Mouse (Mus musculus) kidney, embryonic 16.5 days (tissue): ENCODE results near the gene Arv1. TPM values are rescaled to one million over a fixed set of nuclear protein-coding genes. Genes with fewer than 3 reads are reported as not detected.

Experiments used
- ATAC-seq: fragments of 200-750 bp; cut with Nextera tagmentation; 2 replicates; pipeline ENCODE4 v1.8.0; 2017; ENCODE audit warnings: moderate TSS enrichment; ENCODE audit not compliant: low FRiP score, low TSS enrichment
- H3K27ac ChIP-seq: fragments of 300-500 bp; sonication (generic); 2 replicates; pipeline ENCODE4 v1.5.1; 2014; ENCODE audit warnings: low read length
- H3K27me3 ChIP-seq: fragments of 300-500 bp; sonication (generic); 2 replicates; pipeline ENCODE4 v1.6.1; 2014; ENCODE audit warnings: low read length, control low read depth, mixed read lengths; ENCODE audit not compliant: insufficient read depth
- H3K36me3 ChIP-seq: fragments of 300-500 bp; sonication (generic); 2 replicates; pipeline ENCODE4 v1.6.1; 2014; ENCODE audit warnings: low read length, control low read depth, mixed read lengths; ENCODE audit not compliant: insufficient read depth
- H3K4me1 ChIP-seq: fragments of 300-500 bp; sonication (generic); 2 replicates; pipeline ENCODE4 v1.6.1; 2014; ENCODE audit warnings: low read length, control low read depth, mixed read lengths; ENCODE audit not compliant: insufficient read depth
- H3K4me2 ChIP-seq: fragments of 300-500 bp; sonication (generic); replicated peaks from 2 replicates; pipeline ENCODE4 v1.6.1; 2014; ENCODE audit warnings: low read depth, low read length
- H3K4me3 ChIP-seq: fragments of 300-500 bp; sonication (generic); 2 replicates; pipeline ENCODE4 v1.5.1; 2014; ENCODE audit warnings: mild to moderate bottlenecking, low read length
- H3K9ac ChIP-seq: fragments of 300-500 bp; sonication (generic); replicated peaks from 2 replicates; pipeline ENCODE4 v1.6.1; 2014; ENCODE audit warnings: low read length
- H3K9me3 ChIP-seq: fragments of 300-500 bp; sonication (generic); 2 replicates; pipeline ENCODE4 v1.6.1; 2016; ENCODE audit warnings: low read length, control low read depth
- WGBS: fragments of 180-500 bp; shearing (Covaris S2); extraction: QIAGEN DNeasy Blood & Tissue Kit; methylation state at CpG from one replicate; pipeline ENCODE4 v1.1.7; 2014; 5-methylcytosine and 5-hydroxymethylcytosine counted together
- polyA plus RNA-seq: library from polyadenylated mRNA; unstranded; fragments of >200 nt; fragmentation: Nextera tagmentation; extraction: Ambion mirVana; gene quantifications from 2 replicates; pipeline ENCODE4 v1.2.1, GENCODE M21; 2015

The Arv1 gene
- polyA plus RNA-seq, 1 experiment from 2014 or later = 23.8 TPM

DNA sequence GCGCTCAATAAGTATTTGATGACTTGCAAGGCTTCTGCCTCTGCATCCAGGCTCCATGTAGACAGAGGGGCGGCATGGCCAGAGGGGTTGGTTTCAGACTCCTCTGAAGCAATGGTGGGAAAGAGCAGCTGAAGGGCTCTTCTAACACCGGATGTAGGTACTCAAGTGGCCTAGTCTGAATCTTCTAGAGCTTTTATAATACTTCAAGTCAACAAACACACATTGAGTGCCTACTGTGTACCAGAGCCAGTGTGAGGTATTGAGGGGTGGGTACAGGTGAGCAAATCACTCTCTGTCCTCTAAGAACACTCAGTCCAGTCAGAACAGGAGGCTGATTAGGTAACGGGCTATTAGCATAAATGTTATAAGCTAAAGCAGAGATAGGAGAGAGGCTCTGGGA is 30.2 kb upstream of the Arv1 start:
- Histone ChIP-seq H3K9ac (no peak overlapping the region), H3K36me3 (peaks cover 16% of the 10 kb centered on the region), H3K27me3 (no peaks in the 10 kb centered on the region), H3K4me3 (no peak overlapping the region), H3K4me1 (no peaks in the 10 kb centered on the region), H3K27ac (no peak overlapping the region), H3K9me3 (no peaks in the 10 kb centered on the region), H3K4me2 (no peak overlapping the region)
- WGBS = 94% methylated on average over 4 of the region's 4 CpGs
- no peak for ATAC-seq

DNA sequence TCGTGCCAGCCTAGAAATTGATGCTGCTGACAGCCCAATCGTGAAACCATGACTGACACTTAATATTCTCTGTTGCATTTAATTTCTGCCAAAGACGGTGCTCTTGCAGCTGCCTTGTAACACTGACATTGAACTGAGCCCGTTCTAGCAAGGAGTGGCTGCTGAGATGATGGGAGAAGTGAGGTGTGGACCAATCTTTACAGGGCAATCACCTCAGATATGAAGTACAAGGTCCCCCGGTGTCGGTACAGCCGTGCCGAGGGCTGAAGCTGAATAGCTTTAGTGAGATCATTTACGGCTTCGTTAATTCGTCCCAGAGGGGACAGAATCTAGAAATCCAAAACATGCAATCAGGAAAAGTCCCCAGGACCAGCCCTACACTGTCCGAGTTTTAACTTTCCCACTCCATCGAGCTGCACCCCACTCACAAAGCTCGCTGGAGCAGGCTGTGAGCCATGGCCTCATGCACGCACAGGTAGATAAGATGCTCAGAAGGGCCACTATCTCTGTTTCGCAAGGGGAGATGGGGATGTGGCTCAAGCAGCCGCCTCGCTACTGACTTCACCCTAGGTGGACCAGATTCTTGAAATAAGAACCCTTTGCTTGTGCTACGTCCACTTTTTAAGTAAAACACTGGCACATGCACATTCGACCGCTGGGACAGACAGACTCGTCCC is 26.4 kb upstream of the Arv1 start:
- 94% methylated on average over 22 of the region's 22 CpGs for WGBS
- Histone ChIP-seq H3K9me3 (no peaks in the 10 kb centered on the region), H3K27ac (no peak overlapping the region), H3K27me3 (no peaks in the 10 kb centered on the region), H3K9ac (no peak overlapping the region), H3K4me3 (no peak overlapping the region), H3K4me1 (no peaks in the 10 kb centered on the region), H3K4me2 (no peak overlapping the region), H3K36me3 (peaks cover 24% of the 10 kb centered on the region)
- no peak for ATAC-seq

DNA sequence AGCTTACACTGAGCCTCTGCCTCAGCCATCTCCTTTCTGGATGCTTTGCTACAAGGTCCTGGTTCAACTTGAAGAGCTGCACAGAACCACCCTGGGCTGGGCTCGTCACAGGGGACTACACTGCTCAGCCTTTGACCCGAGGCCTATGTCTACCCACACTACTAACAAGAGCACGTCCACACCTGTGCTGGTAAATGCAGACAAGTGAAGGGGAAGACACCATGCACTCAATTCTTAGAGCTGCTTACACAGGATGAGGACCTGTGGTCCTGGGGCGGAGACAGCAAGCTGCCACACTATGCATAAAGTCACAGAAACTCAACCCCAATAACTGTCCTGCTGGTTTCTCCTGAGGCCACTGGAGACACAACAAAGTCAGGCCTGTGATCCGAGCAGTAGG is 21.7 kb upstream of the Arv1 start:
- Histone ChIP-seq H3K27me3 (no peaks in the 10 kb centered on the region), H3K36me3 (peaks cover 17% of the 10 kb centered on the region), H3K9me3 (no peaks in the 10 kb centered on the region), H3K4me2 (no peak overlapping the region), H3K4me1 (no peaks in the 10 kb centered on the region), H3K9ac (no peak overlapping the region), H3K27ac (no peak overlapping the region), H3K4me3 (no peak overlapping the region)
- WGBS = 86% methylated on average over 5 of the region's 5 CpGs
- ATAC-seq = no peak

DNA sequence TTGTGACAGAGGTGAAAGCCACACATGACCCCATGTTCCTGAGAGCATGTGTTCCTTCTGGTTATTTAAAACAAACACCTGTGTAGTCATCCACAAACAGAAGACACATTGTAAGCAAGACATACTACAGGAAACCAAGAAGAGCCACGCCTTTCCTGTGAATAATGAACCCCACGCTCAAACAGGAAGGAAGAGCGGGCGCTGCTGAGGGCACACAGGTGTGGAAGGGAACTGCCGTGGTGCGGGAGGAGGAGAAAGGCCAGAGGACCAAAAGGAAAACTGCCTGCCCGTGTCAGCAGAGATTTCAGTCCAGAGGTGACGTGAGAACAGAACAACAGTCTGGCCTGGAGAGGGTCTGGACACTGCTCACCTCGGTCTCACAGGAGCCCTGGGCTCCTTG is 20.9 kb upstream of the Arv1 start:
- no peak for ATAC-seq
- Histone ChIP-seq H3K27me3 (no peaks in the 10 kb centered on the region), H3K27ac (no peak overlapping the region), H3K4me2 (no peak overlapping the region), H3K4me3 (no peak overlapping the region), H3K9ac (no peak overlapping the region), H3K36me3 (peaks cover 17% of the 10 kb centered on the region), H3K4me1 (no peaks in the 10 kb centered on the region), H3K9me3 (no peaks in the 10 kb centered on the region)
- whole genome bisulfite sequencing = 74% methylated on average over 9 of the region's 9 CpGs

DNA sequence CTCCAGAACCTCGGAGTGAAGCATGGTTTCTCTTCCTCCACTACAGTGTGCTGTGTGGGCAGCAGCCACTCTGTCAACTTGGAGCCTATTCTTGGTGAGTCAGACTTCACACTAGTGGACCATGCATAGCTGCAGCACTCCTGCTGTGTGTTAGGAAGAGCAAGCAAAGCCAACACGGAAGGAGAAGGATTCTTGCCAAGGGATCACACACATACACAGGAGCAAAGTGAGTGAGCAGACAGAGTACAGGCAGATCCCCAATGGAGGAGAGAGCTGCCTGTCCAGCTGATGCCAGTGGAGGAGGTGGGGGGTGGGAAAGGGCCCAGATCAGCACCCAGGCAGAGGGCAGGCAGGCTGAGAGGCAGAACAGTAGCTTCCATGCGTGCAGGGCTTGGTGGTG is 19.8 kb upstream of the Arv1 start:
- H3K4me3 ChIP-seq = no peak overlapping the region
- peaks cover 17% of the 10 kb centered on the region for H3K36me3 ChIP-seq
- no peaks in the 10 kb centered on the region for H3K4me1 ChIP-seq
- H3K9ac ChIP-seq = no peak overlapping the region
- H3K4me2 ChIP-seq = no peak overlapping the region
- no peaks in the 10 kb centered on the region for H3K9me3 ChIP-seq
- H3K27ac ChIP-seq = no peak overlapping the region
- H3K27me3 ChIP-seq = no peaks in the 10 kb centered on the region
- WGBS = 80% methylated on average over 3 of the region's 3 CpGs
- no peak for ATAC-seq

DNA sequence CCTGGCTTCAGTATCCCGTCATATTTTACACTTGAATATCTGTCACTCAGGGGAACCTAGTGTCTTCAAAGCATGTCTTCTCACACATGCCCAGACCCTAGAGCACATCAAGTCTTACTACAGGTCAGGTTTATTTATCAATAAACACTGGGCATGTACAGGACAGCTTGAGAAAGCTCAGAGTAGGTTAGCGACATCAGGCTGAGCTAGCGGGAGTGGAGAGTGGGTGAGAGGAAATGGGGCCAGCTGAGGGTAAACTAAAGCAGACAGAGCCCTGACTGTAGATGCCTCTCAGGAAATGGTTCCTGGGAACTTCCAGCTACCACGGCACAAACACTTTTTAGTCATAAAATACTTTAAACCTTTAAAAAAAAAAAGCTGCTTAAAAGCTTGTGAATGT is 18.4 kb upstream of the Arv1 start:
- Histone ChIP-seq H3K4me2 (no peak overlapping the region), H3K9ac (no peak overlapping the region), H3K27ac (no peak overlapping the region), H3K9me3 (no peaks in the 10 kb centered on the region), H3K36me3 (peaks cover 7% of the 10 kb centered on the region), H3K27me3 (no peaks in the 10 kb centered on the region), H3K4me3 (no peak overlapping the region), H3K4me1 (no peaks in the 10 kb centered on the region)
- whole genome bisulfite sequencing = 67% methylated on average over 4 of the region's 4 CpGs
- no peak for ATAC-seq

- 82% methylated on average over 4 of the region's 4 CpGs for WGBS
- no peak overlapping the region for H3K27ac ChIP-seq
- no peak overlapping the region for H3K4me2 ChIP-seq
- no peak overlapping the region for H3K9ac ChIP-seq
- H3K4me1 ChIP-seq = no peaks in the 10 kb centered on the region
- ATAC-seq = no peak
- H3K4me3 ChIP-seq = no peak overlapping the region
- no peaks in the 10 kb centered on the region for H3K9me3 ChIP-seq
- H3K36me3 ChIP-seq = peaks cover 9% of the 10 kb centered on the region
- H3K27me3 ChIP-seq = no peaks in the 10 kb centered on the region
Measured at GRCm38 (mm10) chr8:124704376-124704775, 17.6 kb upstream of the Arv1 start.

- Histone ChIP-seq H3K9ac (no peak overlapping the region), H3K27me3 (no peaks in the 10 kb centered on the region), H3K4me1 (no peaks in the 10 kb centered on the region), H3K36me3 (peaks cover 12% of the 10 kb centered on the region; the same call in 1 of the 2 replicates), H3K4me2 (no peak overlapping the region), H3K4me3 (no peak overlapping the region), H3K27ac (no peak overlapping the region), H3K9me3 (no peaks in the 10 kb centered on the region)
- no peak for ATAC-seq
- WGBS = 94% methylated on average over 8 of the region's 8 CpGs
Measured at GRCm38 (mm10) chr8:124705823-124706222, 16.1 kb upstream of the Arv1 start.

DNA sequence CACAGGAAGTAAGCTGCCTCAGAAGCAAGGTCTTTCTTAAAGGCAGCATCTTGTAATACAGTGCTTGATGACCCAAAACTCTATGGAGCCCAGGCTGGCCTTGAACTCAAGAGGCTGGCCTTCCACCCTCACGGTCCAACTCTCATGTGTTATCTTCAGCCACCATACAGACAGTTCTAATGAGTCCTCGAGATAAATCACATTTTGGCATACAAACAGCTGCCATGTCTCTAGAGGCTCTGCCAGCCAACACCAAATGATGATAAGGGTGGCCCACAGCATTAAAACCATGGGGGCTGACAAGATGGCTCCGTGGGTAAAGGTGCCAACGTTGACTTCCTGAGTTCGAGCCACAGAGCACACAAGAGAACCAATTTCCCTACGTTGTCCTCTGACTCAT is 8.7 kb upstream of the Arv1 start:
- 90% methylated on average over 6 of the region's 6 CpGs for WGBS
- no peak for ATAC-seq
- Histone ChIP-seq H3K4me2 (no peak overlapping the region), H3K27ac (no peak overlapping the region), H3K4me1 (no peaks in the 10 kb centered on the region), H3K4me3 (no peak overlapping the region), H3K9me3 (no peaks in the 10 kb centered on the region), H3K9ac (no peak overlapping the region), H3K36me3 (peaks cover 32% of the 10 kb centered on the region), H3K27me3 (no peaks in the 10 kb centered on the region)

DNA sequence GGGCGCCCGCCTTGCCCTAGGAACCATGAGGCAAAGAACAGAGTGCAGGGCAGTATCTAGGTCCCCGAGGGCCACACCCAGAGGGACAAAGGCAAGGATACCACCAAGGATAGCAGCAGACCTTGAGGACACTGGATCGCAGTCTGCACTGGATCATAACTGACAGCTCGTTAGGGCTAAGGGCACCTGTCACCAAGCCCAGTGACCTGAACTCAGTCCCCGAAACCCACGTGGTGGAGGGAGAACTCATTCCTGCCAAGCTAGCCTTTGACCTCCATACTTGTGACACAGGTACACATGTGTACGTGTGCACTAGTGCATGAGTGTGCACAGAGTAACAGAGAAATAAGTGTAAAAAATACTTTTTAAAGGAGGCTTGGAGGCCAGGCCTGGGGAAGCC is 6.2 kb upstream of the Arv1 start:
- WGBS = 78% methylated on average over 8 of the region's 8 CpGs
- ATAC-seq = no peak
- H3K4me2 ChIP-seq = no peak overlapping the region

More for the DNA sequence above, 6.2 kb upstream of the Arv1 start:
- Histone ChIP-seq H3K4me3 (no peak overlapping the region), H3K27ac (no peak overlapping the region), H3K9ac (no peak overlapping the region), H3K4me1 (peaks cover 7% of the 10 kb centered on the region), H3K27me3 (no peaks in the 10 kb centered on the region), H3K9me3 (no peaks in the 10 kb centered on the region), H3K36me3 (peaks cover 24% of the 10 kb centered on the region)
